12 mouse cellular contexts compared by ENCODE assay signal in the genomic region with DNA sequence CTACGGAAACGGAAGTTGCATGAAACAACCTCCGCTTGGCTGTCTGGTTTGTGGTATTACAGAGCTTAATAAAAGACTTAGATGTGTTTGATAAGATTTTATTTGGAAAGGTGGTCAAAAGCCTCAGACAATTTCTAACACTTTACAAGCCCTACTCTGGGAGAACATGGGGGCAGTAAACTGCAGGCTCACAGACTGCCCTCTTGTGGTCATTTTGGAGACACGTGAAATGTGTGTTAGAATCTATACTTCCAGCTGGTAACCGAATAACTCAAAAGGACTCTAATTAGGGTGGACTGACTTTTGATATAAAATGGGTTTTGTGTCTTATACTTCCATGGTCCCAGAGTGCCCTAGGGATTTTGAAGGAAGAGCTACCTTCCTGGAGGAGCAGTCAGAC. TPM values are rescaled to one million over a fixed set of nuclear protein-coding genes. Genes with fewer than 3 reads are reported as not detected.
DNase-seq lines count a peak whose midpoint lies in the region; ATAC-seq and TF ChIP-seq lines count a peak whose summit lies in the region.
"Had no signal": no experiment of that assay in that cellular context is flagged by ENCODE, and none has a peak within 500 bp of the region (broad histone marks: within the 10 kb centered on the region; RNA-seq: fewer than 3 reads in every experiment).

No protein-coding gene starts in this region.

- WGBS in intestine, postnatal 0 days = 78% methylated on average over 5 of the region's 5 CpGs
- WGBS in intestine, embryonic 15.5 days = 76% methylated on average over 5 of the region's 5 CpGs
- 71% methylated on average over 5 of the region's 5 CpGs for WGBS in midbrain, postnatal 0 days
- 78% methylated on average over 5 of the region's 5 CpGs for WGBS in midbrain, embryonic 15.5 days
- WGBS in forebrain, embryonic 15.5 days = 76% methylated on average over 5 of the region's 5 CpGs
- WGBS in forebrain, embryonic 10.5 days = 79% methylated on average over 5 of the region's 5 CpGs

- ATAC-seq in intestine, postnatal 0 days = no peak
- no peak for ATAC-seq in intestine, embryonic 15.5 days
- ATAC-seq in midbrain, postnatal 0 days (ENCODE audit: low FRiP score) = no peak
- no peak for ATAC-seq in midbrain, embryonic 15.5 days (replicated peaks)
- no peak for ATAC-seq in forebrain, embryonic 15.5 days (replicated peaks)

- DNase-seq in midbrain, postnatal 0 days (ENCODE audit: low spot score) = peak; percentile 13
- peak; percentile 25 for DNase-seq in ZHBTc4 (ENCODE audit: low read depth, low spot score)
- peak; percentile 11 for DNase-seq in retina, postnatal 7 days (ENCODE audit: low read depth, low spot score)
- no peak for DNase-seq in forebrain, embryonic 10.5 days (ENCODE audit: extremely low spot score, low spot score)
- DNase-seq: lung, adult 2 months had no signal

- no peaks in the 10 kb centered on the region for H3K9me3 ChIP-seq in intestine, postnatal 0 days (ENCODE audit: control insufficient read depth)
- H3K9me3 ChIP-seq in intestine, embryonic 15.5 days = no peaks in the 10 kb centered on the region
- H3K9me3 ChIP-seq in midbrain, postnatal 0 days (ENCODE audit: low read length) = no peaks in the 10 kb centered on the region
- no peaks in the 10 kb centered on the region for H3K9me3 ChIP-seq in midbrain, embryonic 15.5 days
- no peaks in the 10 kb centered on the region for H3K9me3 ChIP-seq in forebrain, embryonic 15.5 days
- no peaks in the 10 kb centered on the region for H3K9me3 ChIP-seq in forebrain, embryonic 10.5 days
- H3K9me3 ChIP-seq: embryonic facial prominence, embryonic 15.5 days; hindbrain, embryonic 15.5 days had no signal

- H3K4me1 ChIP-seq in intestine, postnatal 0 days (replicated peaks; ENCODE audit: control insufficient read depth, insufficient read depth, low read length) = no peaks in the 10 kb centered on the region
- H3K4me1 ChIP-seq in intestine, embryonic 15.5 days (replicated peaks) = no peaks in the 10 kb centered on the region
- H3K4me1 ChIP-seq in midbrain, postnatal 0 days (ENCODE audit: insufficient read depth, low read length) = no peaks in the 10 kb centered on the region
- H3K4me1 ChIP-seq in midbrain, embryonic 15.5 days = no peaks in the 10 kb centered on the region
- H3K4me1 ChIP-seq in forebrain, embryonic 15.5 days = no peaks in the 10 kb centered on the region
- H3K4me1 ChIP-seq in forebrain, embryonic 10.5 days = no peaks in the 10 kb centered on the region
- H3K4me1 ChIP-seq: embryonic facial prominence, embryonic 15.5 days; hindbrain, embryonic 15.5 days had no signal

- H3K9ac ChIP-seq in intestine, postnatal 0 days (ENCODE audit: low read depth, low read length) = no peak overlapping the region
- H3K9ac ChIP-seq in intestine, embryonic 15.5 days = no peak overlapping the region
- H3K9ac ChIP-seq in midbrain, postnatal 0 days (replicated peaks; ENCODE audit: low read length, poor library complexity, severe bottlenecking) = no peak overlapping the region
- no peak overlapping the region for H3K9ac ChIP-seq in midbrain, embryonic 15.5 days
- H3K9ac ChIP-seq in forebrain, embryonic 15.5 days (replicated peaks) = no peak overlapping the region
- H3K9ac ChIP-seq: embryonic facial prominence, embryonic 15.5 days; hindbrain, embryonic 15.5 days had no signal

- H3K4me2 ChIP-seq in intestine, postnatal 0 days (replicated peaks; ENCODE audit: low read depth) = no peak overlapping the region
- no peak overlapping the region for H3K4me2 ChIP-seq in intestine, embryonic 15.5 days (replicated peaks)
- no peak overlapping the region for H3K4me2 ChIP-seq in midbrain, postnatal 0 days (ENCODE audit: low read depth, low read length, poor library complexity, severe bottlenecking)
- no peak overlapping the region for H3K4me2 ChIP-seq in midbrain, embryonic 15.5 days
- H3K4me2 ChIP-seq in forebrain, embryonic 15.5 days (replicated peaks) = no peak overlapping the region
- H3K4me2 ChIP-seq: embryonic facial prominence, embryonic 15.5 days; hindbrain, embryonic 15.5 days had no signal

- H3K27ac ChIP-seq in intestine, postnatal 0 days (ENCODE audit: low read depth, low read length) = no peak overlapping the region
- no peak overlapping the region for H3K27ac ChIP-seq in intestine, embryonic 15.5 days
- no peak overlapping the region for H3K27ac ChIP-seq in midbrain, postnatal 0 days (ENCODE audit: low read depth, low read length)
- H3K27ac ChIP-seq in midbrain, embryonic 15.5 days = no peak overlapping the region
- no peak overlapping the region for H3K27ac ChIP-seq in forebrain, embryonic 15.5 days (replicated peaks)
- H3K27ac ChIP-seq in forebrain, embryonic 10.5 days = no peak overlapping the region
- H3K27ac ChIP-seq: embryonic facial prominence, embryonic 15.5 days; hindbrain, embryonic 15.5 days had no signal

- TF ChIP-seq CTCF in intestine, postnatal 0 days (IDR thresholded peaks at IDR 0.05; ENCODE audit: low read depth) = peak; percentile 61
- peak; percentile 64 for TF ChIP-seq CTCF in midbrain, postnatal 0 days (IDR thresholded peaks at IDR 0.05)

- no peaks in the 10 kb centered on the region for H3K27me3 ChIP-seq in intestine, postnatal 0 days (replicated peaks; ENCODE audit: control insufficient read depth, insufficient read depth, low read length)
- H3K27me3 ChIP-seq in intestine, embryonic 15.5 days (replicated peaks) = no peaks in the 10 kb centered on the region
- no peaks in the 10 kb centered on the region for H3K27me3 ChIP-seq in midbrain, postnatal 0 days (ENCODE audit: insufficient read depth, low read length)
- no peaks in the 10 kb centered on the region for H3K27me3 ChIP-seq in midbrain, embryonic 15.5 days (replicated peaks)
- H3K27me3 ChIP-seq in forebrain, embryonic 15.5 days = no peaks in the 10 kb centered on the region
- no peaks in the 10 kb centered on the region for H3K27me3 ChIP-seq in forebrain, embryonic 10.5 days (ENCODE audit: poor library complexity, severe bottlenecking)
- H3K27me3 ChIP-seq: embryonic facial prominence, embryonic 15.5 days; hindbrain, embryonic 15.5 days had no signal

- H3K36me3 ChIP-seq in intestine, postnatal 0 days (ENCODE audit: control insufficient read depth, insufficient read depth) = no peaks in the 10 kb centered on the region
- no peaks in the 10 kb centered on the region for H3K36me3 ChIP-seq in intestine, embryonic 15.5 days
- no peaks in the 10 kb centered on the region for H3K36me3 ChIP-seq in midbrain, postnatal 0 days (ENCODE audit: insufficient read depth, low read length)
- H3K36me3 ChIP-seq in midbrain, embryonic 15.5 days (replicated peaks) = no peaks in the 10 kb centered on the region
- no peaks in the 10 kb centered on the region for H3K36me3 ChIP-seq in forebrain, embryonic 15.5 days
- no peaks in the 10 kb centered on the region for H3K36me3 ChIP-seq in forebrain, embryonic 10.5 days (replicated peaks)
- H3K36me3 ChIP-seq: embryonic facial prominence, embryonic 15.5 days; hindbrain, embryonic 15.5 days had no signal

- no peak overlapping the region for H3K4me3 ChIP-seq in intestine, postnatal 0 days (ENCODE audit: low read depth, low read length)
- no peak overlapping the region for H3K4me3 ChIP-seq in intestine, embryonic 15.5 days (replicated peaks)
- H3K4me3 ChIP-seq in midbrain, postnatal 0 days (ENCODE audit: low read depth, low read length) = no peak overlapping the region
- H3K4me3 ChIP-seq in midbrain, embryonic 15.5 days = no peak overlapping the region
- no peak overlapping the region for H3K4me3 ChIP-seq in forebrain, embryonic 15.5 days
- H3K4me3 ChIP-seq in forebrain, embryonic 10.5 days = no peak overlapping the region
- H3K4me3 ChIP-seq: embryonic facial prominence, embryonic 15.5 days; hindbrain, embryonic 15.5 days had no signal

RNA-seq across cellular contexts. Expression of a gene that starts 50.4 kb away (rescaled TPM):
- polyA plus RNA-seq in intestine, postnatal 0 days (2015; fragmentation: Nextera tagmentation; extraction: Ambion mirVana) = 0.04 TPM in 2 replicates
- 0.05 and 0.15 TPM in 2 replicates for polyA plus RNA-seq in intestine, embryonic 15.5 days (2015; fragmentation: Nextera tagmentation; extraction: Ambion mirVana)
- total RNA-seq in midbrain, postnatal 0 days (2014; rRNA removed) = 1.1 and 1.2 TPM in 2 replicates
- 0.17 and 0.33 TPM in 2 replicates for polyA plus RNA-seq in midbrain, postnatal 0 days (2015; fragmentation: Nextera tagmentation; extraction: Ambion mirVana)
- 0.05 and 0.13 TPM in 2 replicates for polyA plus RNA-seq in midbrain, embryonic 15.5 days (2015; fragmentation: Nextera tagmentation; extraction: Ambion mirVana)
- 0.05 TPM in 1 of 2 replicates, not detected in the other for polyA plus RNA-seq in forebrain, embryonic 15.5 days (2015; fragmentation: Nextera tagmentation; extraction: Ambion mirVana)
- polyA plus RNA-seq in forebrain, embryonic 10.5 days (2016; fragmentation: Nextera tagmentation; extraction: Ambion mirVana) = 0.12 TPM in 1 of 2 replicates, not detected in the other
- polyA plus RNA-seq: large intestine, adult 2 months had no signal
